Mouse (Mus musculus): ENCODE measurements at regions not wholly inside any gene's neighbourhood (a gene's known extent, or its start where the extent isn't known, plus 50 kb on each side); places are given as distances from the start of the nearest gene placed in this dataset.

- H3K27ac ChIP-seq (replicated peaks), result no peak overlapping the region
- no peak for ATAC-seq (replicated peaks)
- no peak overlapping the region for H3K9ac ChIP-seq (replicated peaks)
- H3K27me3 ChIP-seq, result no peaks in the 10 kb centered on the region
- H3K4me2 ChIP-seq (replicated peaks), result no peak overlapping the region
- H3K4me1 ChIP-seq, result no peaks in the 10 kb centered on the region
- H3K36me3 ChIP-seq, result no peaks in the 10 kb centered on the region
- H3K4me3 ChIP-seq, result no peak overlapping the region
- H3K9me3 ChIP-seq, result no peaks in the 10 kb centered on the region
These were observed 329.7 kb upstream of the Chrm2 start for GRCm38 (mm10) chr6:36058206-36058605.

GRCm38 (mm10) chr6:36060411-36060810 lies 327.5 kb upstream of the Chrm2 start:
- no peak for ATAC-seq (replicated peaks)
- Histone ChIP-seq H3K9me3 (no peaks in the 10 kb centered on the region), H3K36me3 (no peaks in the 10 kb centered on the region), H3K27ac (replicated peaks) (no peak overlapping the region), H3K4me1 (no peaks in the 10 kb centered on the region), H3K9ac (replicated peaks) (no peak overlapping the region), H3K27me3 (no peaks in the 10 kb centered on the region), H3K4me3 (no peak overlapping the region), H3K4me2 (replicated peaks) (no peak overlapping the region)
- 77% methylated on average over 1 of the region's 1 CpGs for WGBS

- no peaks in the 10 kb centered on the region for H3K36me3 ChIP-seq
- H3K4me3 ChIP-seq, result no peak overlapping the region
- no peak overlapping the region for H3K27ac ChIP-seq (replicated peaks)
- WGBS, result 94% methylated on average over 1 of the region's 1 CpGs
- no peak overlapping the region for H3K9ac ChIP-seq (replicated peaks)
- no peak overlapping the region for H3K4me2 ChIP-seq (replicated peaks)
- H3K4me1 ChIP-seq, result no peaks in the 10 kb centered on the region
- H3K9me3 ChIP-seq, result no peaks in the 10 kb centered on the region
- no peaks in the 10 kb centered on the region for H3K27me3 ChIP-seq
- no peak for ATAC-seq (replicated peaks)
These were observed 323.0 kb upstream of the Chrm2 start for GRCm38 (mm10) chr6:36064919-36065318.

GRCm38 (mm10) chr6:36068690-36069089 lies 319.2 kb upstream of the Chrm2 start:
- no peak for ATAC-seq (replicated peaks)
- H3K4me2 ChIP-seq (replicated peaks), result no peak overlapping the region

GRCm38 (mm10) chr6:36079559-36079958 lies 308.3 kb upstream of the Chrm2 start:
- Histone ChIP-seq H3K4me3 (no peak overlapping the region), H3K4me2 (replicated peaks) (no peak overlapping the region), H3K27me3 (no peaks in the 10 kb centered on the region), H3K36me3 (no peaks in the 10 kb centered on the region), H3K9me3 (no peaks in the 10 kb centered on the region), H3K4me1 (no peaks in the 10 kb centered on the region), H3K9ac (replicated peaks) (no peak overlapping the region), H3K27ac (replicated peaks) (no peak overlapping the region)
- ATAC-seq (replicated peaks), result no peak
- WGBS, result 29% methylated on average over 5 of the region's 5 CpGs

More at GRCm38 (mm10) chr6:36068690-36069089, 319.2 kb upstream of the Chrm2 start:
- 90% methylated on average over 2 of the region's 2 CpGs for WGBS
- H3K36me3 ChIP-seq, result no peaks in the 10 kb centered on the region
- H3K4me3 ChIP-seq, result no peak overlapping the region
- no peak overlapping the region for H3K27ac ChIP-seq (replicated peaks)
- H3K4me1 ChIP-seq, result no peaks in the 10 kb centered on the region
- H3K9me3 ChIP-seq, result no peaks in the 10 kb centered on the region
- H3K9ac ChIP-seq (replicated peaks), result no peak overlapping the region
- no peaks in the 10 kb centered on the region for H3K27me3 ChIP-seq

GRCm38 (mm10) chr6:36093584-36093983 lies 294.3 kb upstream of the Chrm2 start:
- Histone ChIP-seq H3K27me3 (no peaks in the 10 kb centered on the region), H3K4me3 (no peak overlapping the region), H3K36me3 (no peaks in the 10 kb centered on the region), H3K27ac (replicated peaks) (no peak overlapping the region), H3K4me1 (no peaks in the 10 kb centered on the region), H3K9me3 (no peaks in the 10 kb centered on the region), H3K4me2 (replicated peaks) (no peak overlapping the region), H3K9ac (replicated peaks) (no peak overlapping the region)
- 94% methylated on average over 2 of the region's 2 CpGs for WGBS
- no peak for ATAC-seq (replicated peaks)

- no peaks in the 10 kb centered on the region for H3K4me1 ChIP-seq
- ATAC-seq (replicated peaks), result no peak
- no peaks in the 10 kb centered on the region for H3K27me3 ChIP-seq
- H3K9me3 ChIP-seq, result no peaks in the 10 kb centered on the region
- H3K9ac ChIP-seq (replicated peaks), result no peak overlapping the region
- H3K4me3 ChIP-seq, result no peak overlapping the region
- no peak overlapping the region for H3K4me2 ChIP-seq (replicated peaks)
- no peak overlapping the region for H3K27ac ChIP-seq (replicated peaks)
- no peaks in the 10 kb centered on the region for H3K36me3 ChIP-seq
- WGBS, result 98% methylated on average over 1 of the region's 1 CpGs
These were observed 293.8 kb upstream of the Chrm2 start for GRCm38 (mm10) chr6:36094075-36094474.

- no peak overlapping the region for H3K4me3 ChIP-seq
- H3K9ac ChIP-seq (replicated peaks), result no peak overlapping the region
- H3K9me3 ChIP-seq, result no peaks in the 10 kb centered on the region
- no peak overlapping the region for H3K27ac ChIP-seq (replicated peaks)
- WGBS, result 75% methylated on average over 2 of the region's 2 CpGs
- H3K27me3 ChIP-seq, result no peaks in the 10 kb centered on the region
- H3K36me3 ChIP-seq, result no peaks in the 10 kb centered on the region
- H3K4me2 ChIP-seq (replicated peaks), result no peak overlapping the region
- H3K4me1 ChIP-seq, result no peaks in the 10 kb centered on the region
- ATAC-seq (replicated peaks), result no peak
These were observed 290.5 kb upstream of the Chrm2 start for GRCm38 (mm10) chr6:36097391-36097790.

GRCm38 (mm10) chr6:36098179-36098578 lies 289.7 kb upstream of the Chrm2 start:
- Histone ChIP-seq H3K36me3 (no peaks in the 10 kb centered on the region), H3K4me3 (no peak overlapping the region), H3K4me2 (replicated peaks) (no peak overlapping the region), H3K4me1 (no peaks in the 10 kb centered on the region), H3K9ac (replicated peaks) (no peak overlapping the region), H3K27me3 (no peaks in the 10 kb centered on the region), H3K27ac (replicated peaks) (no peak overlapping the region), H3K9me3 (no peaks in the 10 kb centered on the region)
- 33% methylated on average over 4 of the region's 4 CpGs for WGBS
- no peak for ATAC-seq (replicated peaks)

- H3K9ac ChIP-seq (replicated peaks), result no peak overlapping the region
- H3K9me3 ChIP-seq, result no peaks in the 10 kb centered on the region
- H3K4me2 ChIP-seq (replicated peaks), result no peak overlapping the region
- no peak overlapping the region for H3K27ac ChIP-seq (replicated peaks)
- peaks cover 5% of the 10 kb centered on the region; the same call in 1 of the 2 replicates for H3K4me1 ChIP-seq
- ATAC-seq (replicated peaks), result 0 out of 2 replicates have a peak, but pooled peaks have one; percentile 41
- no peak overlapping the region for H3K4me3 ChIP-seq
- no peaks in the 10 kb centered on the region for H3K36me3 ChIP-seq
- 39% methylated on average over 1 of the region's 1 CpGs for WGBS
- H3K27me3 ChIP-seq, result no peaks in the 10 kb centered on the region
These were observed 279.1 kb upstream of the Chrm2 start for GRCm38 (mm10) chr6:36108830-36109229.

- Histone ChIP-seq H3K4me1 (no peaks in the 10 kb centered on the region), H3K36me3 (no peaks in the 10 kb centered on the region), H3K4me3 (no peak overlapping the region), H3K9ac (replicated peaks) (no peak overlapping the region), H3K27me3 (no peaks in the 10 kb centered on the region), H3K27ac (replicated peaks) (no peak overlapping the region), H3K9me3 (no peaks in the 10 kb centered on the region), H3K4me2 (replicated peaks) (no peak overlapping the region)
- no peak for ATAC-seq (replicated peaks)
- WGBS, result 95% methylated on average over 1 of the region's 1 CpGs
These were observed 250.7 kb upstream of the Chrm2 start for GRCm38 (mm10) chr6:36137223-36137622.

- WGBS, result 88% methylated on average over 1 of the region's 1 CpGs
- Histone ChIP-seq H3K27ac (replicated peaks) (no peak overlapping the region), H3K9ac (replicated peaks) (no peak overlapping the region), H3K27me3 (no peaks in the 10 kb centered on the region), H3K36me3 (no peaks in the 10 kb centered on the region), H3K4me2 (replicated peaks) (no peak overlapping the region), H3K4me1 (no peaks in the 10 kb centered on the region), H3K4me3 (no peak overlapping the region), H3K9me3 (no peaks in the 10 kb centered on the region)
- no peak for ATAC-seq (replicated peaks)
These were observed 240.6 kb upstream of the Chrm2 start for GRCm38 (mm10) chr6:36147267-36147666.

- H3K36me3 ChIP-seq, result no peaks in the 10 kb centered on the region
- H3K4me3 ChIP-seq, result no peak overlapping the region
- H3K4me1 ChIP-seq, result no peaks in the 10 kb centered on the region
- H3K4me2 ChIP-seq (replicated peaks), result no peak overlapping the region
- ATAC-seq (replicated peaks), result no peak
- no peak overlapping the region for H3K27ac ChIP-seq (replicated peaks)
- H3K9me3 ChIP-seq, result no peaks in the 10 kb centered on the region
- H3K9ac ChIP-seq (replicated peaks), result no peak overlapping the region
- no peaks in the 10 kb centered on the region for H3K27me3 ChIP-seq
These were observed 213.4 kb upstream of the Chrm2 start for GRCm38 (mm10) chr6:36174514-36174913.

Data from forebrain, embryonic 15.5 days (tissue).